Mouse (Mus musculus): ENCODE results near the gene B430218F22Rik. TPM values are rescaled to one million over a fixed set of nuclear protein-coding genes. Genes with fewer than 3 reads are reported as not detected.
"Not testable (repeated sequence)": the region's sequence is repeated elsewhere in the genome, so short reads cannot be mapped to it uniquely, and the experiment has no call there.

Gene B430218F22Rik
- polyA plus RNA-seq (2016; fragmentation: Nextera tagmentation; extraction: Ambion mirVana), result 1.5 and 2.1 TPM in 2 replicates

DNA sequence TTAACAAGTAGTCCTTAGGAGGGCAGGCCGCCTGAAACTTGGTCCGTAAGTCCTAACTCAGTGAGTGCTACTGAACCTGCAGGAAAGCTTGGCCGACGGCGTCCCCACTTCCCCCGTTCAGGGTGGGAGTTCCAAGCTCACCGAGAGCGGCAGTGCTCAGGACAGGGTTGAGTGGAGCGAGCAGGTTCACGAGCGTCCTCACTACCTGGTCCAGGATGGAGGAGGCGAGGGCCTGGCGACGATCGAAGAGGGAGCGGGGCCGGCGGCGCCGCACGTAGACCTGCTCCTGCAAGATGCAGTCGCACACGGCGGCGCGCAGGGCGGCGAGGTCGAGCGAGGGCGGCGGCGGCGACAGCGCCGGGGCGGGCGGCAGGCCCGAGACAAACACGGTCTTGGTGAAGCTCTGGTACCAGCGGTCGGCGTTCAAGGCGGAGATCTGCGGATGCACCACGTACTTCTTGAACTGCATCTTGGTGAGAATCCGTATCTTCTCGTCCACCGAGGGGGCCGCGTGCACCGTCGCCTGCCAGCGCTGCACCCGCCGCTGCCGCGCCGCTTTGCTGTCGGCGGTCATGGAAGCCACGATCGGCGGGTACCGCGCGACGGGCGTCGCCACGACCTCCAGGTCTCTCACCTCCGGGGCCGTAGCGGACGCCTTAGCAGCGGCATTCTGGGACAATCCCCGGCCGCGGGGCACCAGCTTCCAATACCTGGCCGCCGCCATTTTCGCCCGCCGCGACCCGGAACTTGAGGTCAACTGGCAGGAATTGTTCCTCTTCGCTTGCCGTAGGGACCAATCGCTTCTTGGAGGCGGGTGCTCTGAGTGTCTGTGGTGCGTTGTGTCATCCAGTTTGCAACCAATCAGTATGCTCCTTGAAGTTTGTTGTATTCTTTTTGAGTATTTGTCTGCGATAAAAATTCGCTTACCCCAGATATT is at the start of gene B430218F22Rik, which contains the start of gene Mrps30:
Gene B430218F22Rik (plus strand): TSS at position 120 of the 937 bp plus-strand sequence.
Gene Mrps30 (minus strand): TSS at position 742 of the 937 bp plus-strand sequence.
- peak within 1 kb of the TSS; percentile 81 for H3K4me2 ChIP-seq (replicated peaks)
- H3K27ac ChIP-seq, result no peak within 1 kb of the TSS; the same call in 1 of the 2 replicates
- H3K36me3 ChIP-seq, result peaks cover 25% of the 10 kb centered on the region
- H3K27me3 ChIP-seq (replicated peaks), result no peaks in the 10 kb centered on the region
- WGBS, result under 1% methylated on average over 93 of the region's 93 CpGs
- peak; percentile 98 for ATAC-seq (ENCODE audit: low FRiP score, low read depth)
- H3K9me3 ChIP-seq, result no peaks in the 10 kb centered on the region
- H3K4me1 ChIP-seq, result peaks cover 11% of the 10 kb centered on the region
- H3K9ac ChIP-seq, result peak within 1 kb of the TSS; percentile 82
- H3K4me3 ChIP-seq, result peak within 1 kb of the TSS; percentile 92

- H3K9me3 ChIP-seq, result no peaks in the 10 kb centered on the region
- no peak for ATAC-seq (ENCODE audit: low FRiP score, low read depth)
- H3K9ac ChIP-seq, result no peak overlapping the region
- WGBS, result 23% methylated on average over 10 of the region's 10 CpGs
- H3K4me2 ChIP-seq (replicated peaks), result no peak overlapping the region
- H3K27ac ChIP-seq, result no peak overlapping the region
- H3K4me1 ChIP-seq, result no peaks in the 10 kb centered on the region
- no peaks in the 10 kb centered on the region for H3K36me3 ChIP-seq
- no peaks in the 10 kb centered on the region for H3K27me3 ChIP-seq (replicated peaks)
- no peak overlapping the region for H3K4me3 ChIP-seq
These were observed 36.2 kb upstream of the B430218F22Rik start for GRCm38 (mm10) chr13:118350257-118350656.

DNA sequence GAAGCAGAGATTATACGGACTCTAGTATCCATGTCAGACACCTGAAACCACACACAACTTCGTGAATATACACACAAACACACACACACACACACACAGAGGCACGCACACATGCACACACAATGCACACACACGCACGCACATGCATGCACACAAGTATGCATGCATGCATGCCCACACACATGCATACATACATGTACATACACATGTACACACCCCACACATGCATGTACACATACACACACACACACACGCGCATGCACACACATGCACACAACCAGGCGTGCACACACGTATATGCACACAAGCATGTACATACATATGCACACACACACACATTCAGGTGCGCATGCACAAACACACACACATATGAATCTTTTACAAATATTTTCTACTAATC is 35.6 kb upstream of the B430218F22Rik start:
- Histone ChIP-seq H3K4me2 (replicated peaks) (no peak overlapping the region), H3K9ac (no peak overlapping the region), H3K4me1 (no peaks in the 10 kb centered on the region), H3K9me3 (no peaks in the 10 kb centered on the region), H3K4me3 (no peak overlapping the region), H3K27me3 (replicated peaks) (no peaks in the 10 kb centered on the region), H3K27ac (no peak overlapping the region), H3K36me3 (no peaks in the 10 kb centered on the region)
- peak; percentile 25; the same call in 1 of the 2 replicates for ATAC-seq (ENCODE audit: low FRiP score, low read depth)
- WGBS, result 90% methylated on average over 10 of the region's 10 CpGs

DNA sequence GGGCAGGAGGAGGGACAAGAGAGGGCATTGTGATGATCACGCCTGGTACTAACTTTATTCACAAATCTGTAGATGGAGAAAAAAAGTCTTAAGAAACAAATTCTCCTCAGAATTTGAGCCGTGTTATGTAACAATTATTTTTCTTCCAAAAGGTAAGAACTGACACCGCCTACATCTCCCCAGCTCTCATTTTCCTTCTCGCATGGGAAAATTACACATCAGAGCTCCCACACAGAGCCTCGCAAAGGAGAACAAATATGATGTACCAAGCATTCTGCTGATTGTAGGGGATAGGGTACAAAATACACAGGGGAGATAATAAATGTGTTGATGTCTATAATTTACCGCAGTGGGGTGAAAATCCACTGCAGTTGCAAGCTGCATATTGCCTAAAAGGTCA is 23.1 kb upstream of the B430218F22Rik start:
- WGBS, result 90% methylated on average over 6 of the region's 6 CpGs
- Histone ChIP-seq H3K36me3 (no peaks in the 10 kb centered on the region), H3K4me1 (no peaks in the 10 kb centered on the region), H3K4me2 (replicated peaks) (no peak overlapping the region), H3K9ac (no peak overlapping the region), H3K4me3 (no peak overlapping the region), H3K27ac (no peak overlapping the region), H3K9me3 (no peaks in the 10 kb centered on the region), H3K27me3 (replicated peaks) (no peaks in the 10 kb centered on the region)
- no peak for ATAC-seq (ENCODE audit: low FRiP score, low read depth)

DNA sequence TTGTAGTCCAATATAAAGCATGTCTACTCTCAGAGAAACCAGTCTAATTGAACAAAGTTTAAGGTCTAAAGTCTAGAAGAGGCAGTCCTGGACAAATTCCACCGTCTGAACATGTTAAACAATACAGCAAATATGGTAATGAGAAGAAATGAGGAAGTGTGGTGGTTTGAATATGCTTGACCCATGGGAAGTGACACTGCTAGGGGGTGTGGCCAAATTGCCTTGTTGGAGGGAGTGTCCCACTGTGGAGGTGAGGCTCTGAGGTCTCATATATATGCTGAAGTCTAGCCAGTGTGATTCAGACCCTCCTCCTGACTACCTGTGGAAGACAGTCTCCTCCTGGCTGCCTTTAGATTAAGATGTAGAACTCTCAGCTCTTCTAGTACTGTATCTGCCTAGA is 20.7 kb upstream of the B430218F22Rik start:
- no peaks in the 10 kb centered on the region for H3K4me1 ChIP-seq
- no peak overlapping the region for H3K4me2 ChIP-seq (replicated peaks)
- 77% methylated on average over 1 of the region's 1 CpGs for WGBS
- H3K9ac ChIP-seq, result no peak overlapping the region
- no peak overlapping the region for H3K4me3 ChIP-seq
- H3K9me3 ChIP-seq, result no peaks in the 10 kb centered on the region
- H3K36me3 ChIP-seq, result no peaks in the 10 kb centered on the region
- no peaks in the 10 kb centered on the region for H3K27me3 ChIP-seq (replicated peaks)
- no peak for ATAC-seq (ENCODE audit: low FRiP score, low read depth)
- H3K27ac ChIP-seq, result no peak overlapping the region

- H3K9me3 ChIP-seq, result no peaks in the 10 kb centered on the region
- H3K9ac ChIP-seq, result no peak overlapping the region
- H3K27ac ChIP-seq, result no peak overlapping the region
- peaks cover 8% of the 10 kb centered on the region for H3K36me3 ChIP-seq
- H3K27me3 ChIP-seq (replicated peaks), result no peaks in the 10 kb centered on the region
- WGBS, result 93% methylated on average over 4 of the region's 4 CpGs
- H3K4me3 ChIP-seq, result no peak overlapping the region
- H3K4me1 ChIP-seq, result no peaks in the 10 kb centered on the region
- no peak for ATAC-seq (ENCODE audit: low FRiP score, low read depth)
- no peak overlapping the region for H3K4me2 ChIP-seq (replicated peaks)
These were observed 13.6 kb upstream of the B430218F22Rik start for GRCm38 (mm10) chr13:118372871-118373270.

DNA sequence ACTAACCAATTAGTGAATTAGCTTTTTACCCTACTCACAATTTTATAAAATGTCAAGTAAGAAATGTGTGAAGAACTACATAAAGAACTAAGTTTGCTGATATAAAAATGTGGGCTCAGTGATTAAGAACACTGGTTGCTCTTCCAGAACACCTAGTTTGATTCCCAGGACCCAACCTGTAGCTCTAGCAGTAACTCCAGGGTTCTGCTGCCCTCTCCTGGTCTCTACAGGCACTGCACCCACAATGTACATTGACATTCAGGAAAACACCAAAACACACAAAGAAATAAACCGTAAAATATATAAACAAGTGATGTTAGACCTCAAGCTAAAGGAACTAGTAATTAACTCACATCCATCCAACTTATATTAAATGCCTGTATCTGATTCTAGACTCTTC is 7.3 kb upstream of the B430218F22Rik start:
- no peaks in the 10 kb centered on the region for H3K27me3 ChIP-seq (replicated peaks)
- H3K4me2 ChIP-seq (replicated peaks), result no peak overlapping the region
- H3K36me3 ChIP-seq, result peaks cover 41% of the 10 kb centered on the region
- no peaks in the 10 kb centered on the region for H3K9me3 ChIP-seq
- no peak for ATAC-seq (ENCODE audit: low FRiP score, low read depth)
- WGBS, result 76% methylated on average over 1 of the region's 1 CpGs
- H3K4me1 ChIP-seq, result no peaks in the 10 kb centered on the region
- no peak overlapping the region for H3K27ac ChIP-seq
- H3K4me3 ChIP-seq, result no peak overlapping the region
- no peak overlapping the region for H3K9ac ChIP-seq

GRCm38 (mm10) chr13:118380381-118380780 is 6.0 kb upstream of the B430218F22Rik start:
- Histone ChIP-seq H3K27me3 (replicated peaks) (no peaks in the 10 kb centered on the region), H3K4me2 (replicated peaks) (no peak overlapping the region), H3K27ac (no peak overlapping the region), H3K9me3 (no peaks in the 10 kb centered on the region), H3K36me3 (peaks cover 43% of the 10 kb centered on the region), H3K9ac (no peak overlapping the region), H3K4me1 (0 out of 2 replicates have a peak, but pooled peaks cover under 1% of the 10 kb centered on the region), H3K4me3 (no peak overlapping the region)
- peak; percentile 33; the same call in 1 of the 2 replicates for ATAC-seq (ENCODE audit: low FRiP score, low read depth)
- 79% methylated on average over 10 of the region's 10 CpGs for WGBS

DNA sequence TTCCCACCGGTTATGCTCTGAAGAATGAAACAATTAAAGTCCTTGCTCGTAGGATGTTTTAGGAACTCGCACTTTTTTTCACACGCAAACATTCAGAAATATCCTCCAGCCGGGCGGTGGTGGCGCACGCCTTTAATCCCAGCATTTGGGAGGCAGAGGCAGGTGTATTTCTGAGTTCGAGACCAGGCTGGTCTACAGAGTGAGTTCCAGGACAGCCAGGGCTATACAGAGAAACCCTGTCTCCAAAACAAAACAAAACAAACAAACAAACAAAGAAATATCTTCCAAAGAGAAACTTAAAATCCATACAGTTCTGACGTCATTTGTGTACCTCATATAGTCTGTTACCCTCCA is 995 bp downstream of the B430218F22Rik start:
- H3K36me3 ChIP-seq, result peaks cover 18% of the 10 kb centered on the region
- peak overlapping the region; percentile 48 for H3K4me2 ChIP-seq (replicated peaks)
- H3K4me3 ChIP-seq, result peak overlapping the region; percentile 92
- H3K4me1 ChIP-seq, result peaks cover 11% of the 10 kb centered on the region
- WGBS, result 11% methylated on average over 10 of the region's 10 CpGs
- not testable (repeated sequence) for H3K27me3 ChIP-seq (replicated peaks); H3K9ac ChIP-seq; H3K27ac ChIP-seq; H3K9me3 ChIP-seq
- ATAC-seq (ENCODE audit: low FRiP score, low read depth), result peak; percentile 79

DNA sequence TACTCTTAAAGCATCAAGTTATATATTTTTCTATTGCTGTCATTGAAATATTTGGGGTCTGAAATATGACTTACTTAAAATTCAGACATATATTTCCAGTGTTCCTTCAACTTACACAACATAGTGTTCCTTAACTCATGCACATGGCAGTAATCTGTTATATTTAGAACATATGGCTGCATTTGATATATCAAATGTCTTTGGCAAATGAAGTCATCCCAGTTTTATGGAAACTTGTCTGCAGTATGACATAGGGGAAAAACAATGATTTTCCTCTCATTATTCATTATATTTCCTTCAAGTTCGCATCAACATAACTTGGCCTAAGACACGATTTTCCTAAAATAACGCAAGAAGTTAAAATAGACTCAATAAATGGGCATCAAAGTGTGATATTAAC is 9.4 kb downstream of the B430218F22Rik start:
- no peak overlapping the region for H3K27ac ChIP-seq
- WGBS, result 86% methylated on average over 3 of the region's 3 CpGs
- H3K4me3 ChIP-seq, result no peak overlapping the region
- H3K27me3 ChIP-seq (replicated peaks), result no peaks in the 10 kb centered on the region
- H3K4me1 ChIP-seq, result no peaks in the 10 kb centered on the region
- H3K9ac ChIP-seq, result no peak overlapping the region
- no peak overlapping the region for H3K4me2 ChIP-seq (replicated peaks)
- H3K9me3 ChIP-seq, result no peaks in the 10 kb centered on the region
- ATAC-seq (ENCODE audit: low FRiP score, low read depth), result no peak
- H3K36me3 ChIP-seq, result no peaks in the 10 kb centered on the region

GRCm38 (mm10) chr13:118400340-118400739 is 13.9 kb downstream of the B430218F22Rik start:
- no peak overlapping the region for H3K4me2 ChIP-seq (replicated peaks)
- no peaks in the 10 kb centered on the region for H3K9me3 ChIP-seq
- H3K36me3 ChIP-seq, result no peaks in the 10 kb centered on the region
- no peak overlapping the region for H3K4me3 ChIP-seq
- no peak overlapping the region for H3K9ac ChIP-seq
- H3K4me1 ChIP-seq, result no peaks in the 10 kb centered on the region
- ATAC-seq (ENCODE audit: low FRiP score, low read depth), result no peak
- WGBS, result 75% methylated on average over 6 of the region's 6 CpGs
- H3K27ac ChIP-seq, result no peak overlapping the region
- no peaks in the 10 kb centered on the region for H3K27me3 ChIP-seq (replicated peaks)

DNA sequence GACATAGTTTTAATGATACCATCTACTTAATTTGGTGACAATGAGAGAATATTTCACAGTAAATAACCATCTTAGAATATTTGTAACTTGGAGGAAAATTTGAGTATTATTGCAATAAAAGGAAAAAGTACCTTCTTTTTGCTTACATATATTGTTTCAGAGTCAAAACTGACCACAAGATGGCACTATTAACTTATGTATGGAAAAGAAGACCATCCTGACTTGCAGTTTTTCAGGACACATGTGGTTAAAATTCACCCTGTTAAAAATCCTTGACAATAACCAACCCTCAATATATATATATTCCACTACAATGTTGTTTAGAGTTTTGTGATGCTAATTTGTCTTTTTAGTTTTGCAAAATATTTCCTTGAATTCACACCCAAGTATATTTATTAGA is 17.1 kb downstream of the B430218F22Rik start:
- Histone ChIP-seq H3K9ac (no peak overlapping the region), H3K9me3 (no peaks in the 10 kb centered on the region), H3K4me1 (no peaks in the 10 kb centered on the region), H3K27me3 (replicated peaks) (no peaks in the 10 kb centered on the region), H3K27ac (no peak overlapping the region), H3K36me3 (no peaks in the 10 kb centered on the region), H3K4me2 (replicated peaks) (no peak overlapping the region), H3K4me3 (no peak overlapping the region)
- ATAC-seq (ENCODE audit: low FRiP score, low read depth), result no peak

Measured in neural tube, embryonic 12.5 days (tissue).